Mouse (Mus musculus): ENCODE measurements around the gene Slc15a4.

Slc15a4 gene

GRCm38 (mm10) chr5:127624427-127625213 is 8.1 kb downstream of the Slc15a4 start:
- CTCF ChIA-PET, result interaction anchor here (0.7 to 0.9 kb wide), 2 partner anchors 15 to 25 kb away, joined by 3 to 4 read pairs; no protein-coding TSS in a partner anchor

DNA sequence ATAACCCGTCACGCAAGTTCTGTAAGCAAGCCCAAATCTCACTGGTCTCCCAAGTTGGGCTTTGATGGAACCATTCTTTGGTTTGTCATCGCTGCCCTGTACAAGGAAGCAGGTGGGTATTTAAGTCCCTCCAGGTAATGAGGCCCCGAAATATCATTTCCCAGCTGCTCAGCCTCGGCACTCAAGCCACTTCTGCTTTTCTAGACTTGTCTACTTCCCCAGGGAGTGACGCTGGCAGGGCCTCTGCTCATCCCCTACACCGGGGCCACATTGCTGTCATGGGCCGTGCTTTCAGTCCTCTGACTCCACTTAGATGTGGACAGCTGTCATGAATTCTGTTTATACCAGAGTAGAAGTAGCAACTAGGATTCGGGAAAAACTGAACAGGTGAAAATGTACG is 11.6 kb downstream of the Slc15a4 start:
- CTCF ChIA-PET, result interaction anchor here (1.2 kb wide), 1 partner anchor 9 kb away, joined by 3 read pairs; no protein-coding TSS in a partner anchor

DNA sequence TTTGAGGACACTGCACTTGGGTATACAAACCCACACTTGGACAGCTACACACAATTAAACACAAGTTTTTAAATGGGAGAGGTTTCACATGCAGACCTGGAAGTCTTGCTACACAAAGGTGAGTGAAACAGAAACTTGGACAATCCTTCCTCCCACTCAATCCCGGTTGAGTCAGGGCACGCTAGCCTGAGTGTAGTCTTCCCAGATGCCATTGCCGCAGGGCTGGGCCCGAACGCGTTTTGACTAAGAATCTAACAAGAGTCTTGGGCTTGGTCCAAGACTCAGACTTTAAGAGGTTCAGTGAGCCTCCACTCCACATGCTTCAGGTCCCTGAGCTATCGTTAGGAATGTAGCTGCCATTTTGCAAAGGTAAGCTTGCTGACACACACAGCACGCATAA is 12.3 kb downstream of the Slc15a4 start:
- CTCF ChIA-PET, result no interaction called here

DNA sequence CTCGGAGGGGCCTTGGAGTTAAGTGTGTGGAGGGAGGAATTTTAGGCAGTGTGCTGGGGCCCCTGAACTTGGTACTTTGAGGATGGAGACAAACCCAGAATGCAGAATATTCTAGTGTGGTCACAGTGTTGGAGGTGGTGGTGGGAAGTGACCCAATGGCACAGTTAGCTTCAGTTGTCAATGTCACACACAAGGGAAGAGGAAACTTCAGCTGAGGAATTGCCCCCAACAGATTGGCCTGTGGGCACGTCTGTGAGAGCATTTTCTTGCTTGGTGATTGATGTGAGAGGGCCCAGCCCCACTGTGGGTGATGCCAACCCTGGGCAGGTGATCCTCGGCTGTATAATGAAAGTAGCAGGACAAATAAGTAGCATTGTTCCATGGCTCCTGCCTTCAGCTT is 13.9 kb downstream of the Slc15a4 start:
- CTCF ChIA-PET, result no interaction called here

DNA sequence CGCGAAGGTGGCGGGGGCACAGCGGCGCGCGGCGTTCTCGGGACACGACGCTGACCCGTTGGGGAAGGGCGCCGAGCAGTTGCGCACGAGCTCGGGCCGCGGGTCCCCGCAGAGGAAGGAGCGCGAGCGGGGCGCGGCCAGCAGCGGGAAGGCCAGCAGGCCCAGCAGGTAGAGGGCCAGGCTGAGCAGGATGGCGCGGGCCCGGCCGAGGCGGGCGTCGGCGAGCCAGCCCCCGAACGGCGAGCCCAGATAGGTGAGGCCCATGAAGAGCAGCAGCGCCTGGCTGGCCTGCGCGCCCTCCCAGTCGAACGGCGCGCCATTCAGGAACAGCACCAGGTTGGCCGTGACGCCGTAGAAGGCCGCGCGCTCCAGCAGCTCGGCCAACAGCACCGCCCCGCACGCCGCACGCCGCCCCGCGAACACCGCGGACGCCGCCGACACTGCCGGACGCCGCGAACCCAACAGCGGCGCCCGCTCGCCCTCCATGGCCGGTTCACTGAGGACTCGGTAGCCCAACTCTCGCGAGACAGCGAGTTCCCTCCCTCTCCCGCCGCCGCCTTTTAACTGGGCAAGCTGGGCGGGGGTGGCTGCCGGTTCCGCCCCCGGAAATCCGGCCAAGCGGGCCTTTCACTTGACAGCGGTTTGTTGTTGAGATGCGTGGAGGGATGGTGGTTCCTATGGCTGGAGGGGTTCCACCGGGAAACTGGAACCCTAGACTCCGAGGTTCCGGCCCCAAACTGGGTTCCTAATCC is 15.6 kb downstream of the Slc15a4 start:
- CTCF ChIA-PET, result no interaction called here

DNA sequence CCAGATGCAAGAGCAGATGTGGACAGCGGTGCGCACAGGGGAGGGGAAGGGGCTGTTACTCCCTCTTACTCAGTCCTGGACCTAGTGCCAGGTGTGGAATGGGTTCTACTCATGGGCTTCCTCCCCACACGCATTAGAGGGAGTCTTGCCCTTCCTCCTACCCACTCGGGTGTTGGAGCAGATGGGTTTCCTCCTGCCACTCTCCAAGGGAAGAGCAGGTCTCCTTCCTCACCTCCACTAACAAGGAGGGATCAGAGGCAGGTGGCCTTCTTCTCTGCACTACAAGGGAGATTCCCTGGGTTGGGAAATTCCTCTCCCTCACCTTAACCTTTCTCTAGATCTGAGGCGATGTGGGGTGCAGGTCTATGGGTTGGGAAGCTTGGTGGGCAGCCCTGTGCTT is 16.5 kb downstream of the Slc15a4 start:
- CTCF ChIA-PET, result no interaction called here

DNA sequence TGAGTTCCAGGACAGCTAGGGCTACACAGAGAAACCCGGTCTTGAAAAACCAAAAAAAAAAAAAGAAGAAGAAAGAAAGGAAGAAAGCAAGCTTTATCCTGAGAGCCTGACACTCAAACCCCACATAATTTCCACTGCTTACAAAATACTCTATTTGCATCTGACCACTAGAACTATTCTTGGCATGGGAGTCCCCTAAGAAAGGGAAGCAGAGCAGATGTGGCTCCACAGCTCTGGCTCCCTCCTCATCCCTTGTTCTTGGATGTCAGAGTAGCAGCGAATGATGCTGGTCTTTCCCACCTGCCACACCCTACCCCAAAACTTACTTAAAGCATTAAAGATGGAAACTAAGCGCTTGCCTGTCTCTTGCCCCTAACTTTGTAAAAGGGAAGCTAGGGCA is 17.2 kb downstream of the Slc15a4 start:
- CTCF ChIA-PET, result no interaction called here

DNA sequence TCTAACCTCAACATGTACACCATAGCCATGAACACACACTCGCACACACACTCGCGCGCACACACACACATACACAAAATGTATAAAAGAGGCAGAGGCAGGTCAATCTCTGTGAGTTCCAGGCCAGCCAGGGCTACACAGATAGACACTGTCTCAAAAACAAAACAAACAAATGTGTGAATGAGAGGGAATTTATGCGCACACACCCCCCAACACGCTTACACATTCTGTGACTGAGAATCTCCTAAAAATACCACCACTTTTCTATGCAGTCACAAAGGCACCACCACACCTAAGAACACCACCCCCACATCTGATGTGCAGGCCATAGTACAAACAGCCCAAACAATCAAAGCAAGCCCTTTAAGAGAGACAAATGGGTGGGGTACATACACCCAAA is 20.3 kb downstream of the Slc15a4 start:
- CTCF ChIA-PET, result no interaction called here

- CTCF ChIA-PET, result interaction anchor here (1.2 kb wide), 1 partner anchor 20 kb away, joined by 3 read pairs; no protein-coding TSS in a partner anchor
These were observed 20.8 kb downstream of the Slc15a4 start for GRCm38 (mm10) chr5:127611881-127612280.

- CTCF ChIA-PET, result interaction anchor here (1.2 kb wide), 1 partner anchor 19 kb away, joined by 3 read pairs; no protein-coding TSS in a partner anchor
These were observed 21.7 kb downstream of the Slc15a4 start for GRCm38 (mm10) chr5:127610787-127611509.

DNA sequence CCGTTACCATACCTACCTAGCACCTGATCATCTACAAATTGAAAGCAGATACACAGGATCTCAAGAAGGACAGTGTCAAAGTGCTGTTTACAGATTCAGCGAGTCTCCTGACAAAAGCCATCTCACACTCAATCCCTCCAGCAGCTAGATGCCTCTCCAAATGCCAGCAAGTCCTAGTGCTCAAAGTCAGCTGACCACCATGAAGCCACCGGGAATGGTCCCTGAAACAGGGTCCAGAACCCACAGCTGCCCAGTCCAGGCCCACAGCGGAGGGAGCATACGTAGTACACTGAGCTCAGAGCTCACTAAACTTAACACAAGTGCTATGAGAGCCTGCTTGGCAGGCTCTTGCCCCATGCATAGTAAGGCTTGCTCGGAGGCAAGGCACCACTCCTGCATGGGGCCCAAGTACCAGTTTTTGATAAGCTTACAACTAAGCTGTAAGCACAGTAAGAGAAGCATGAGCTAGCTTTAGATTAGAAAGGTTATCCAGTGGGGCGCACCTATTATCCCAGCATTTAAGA is 23.4 kb downstream of the Slc15a4 start:
- CTCF ChIA-PET, result no interaction called here

- CTCF ChIA-PET, result interaction anchor here (0.5 to 1.1 kb wide), 3 partner anchors 20 to 40 kb away, joined by 3 to 11 read pairs (median 5); partner anchors contain the start of gene Slc15a4
These were observed 25.2 kb downstream of the Slc15a4 start for GRCm38 (mm10) chr5:127607507-127607906.

- CTCF ChIA-PET, result interaction anchor here (0.6 kb wide), 1 partner anchor 60 kb away, joined by 3 read pairs; no protein-coding TSS in a partner anchor
These were observed 29.7 kb downstream of the Slc15a4 start for GRCm38 (mm10) chr5:127602996-127603395.

DNA sequence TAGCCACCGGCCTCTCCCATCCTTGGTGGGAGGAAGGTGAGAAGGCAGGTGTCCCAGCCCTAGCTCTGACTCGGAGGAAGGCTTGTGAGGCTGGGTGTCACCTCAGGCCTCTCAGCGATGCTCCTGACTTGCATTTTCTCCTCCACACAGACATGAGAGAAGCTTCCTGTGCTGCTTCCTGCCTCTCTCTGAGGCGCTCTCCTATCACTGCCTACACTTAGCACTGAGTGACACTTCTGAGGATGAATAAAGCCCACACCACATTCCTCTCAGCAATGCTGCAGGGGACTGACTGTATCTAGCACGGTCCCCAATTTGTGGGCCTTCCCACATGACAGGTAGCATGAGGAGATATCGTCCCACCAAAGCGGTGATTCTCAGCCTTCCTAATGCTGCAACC is 35.8 kb downstream of the Slc15a4 start:
- CTCF ChIA-PET, result no interaction called here

GRCm38 (mm10) chr5:127595676-127596075 is 37.0 kb downstream of the Slc15a4 start:
- CTCF ChIA-PET, result no interaction called here

- CTCF ChIA-PET, result no interaction called here
These were observed 39.8 kb downstream of the Slc15a4 start for GRCm38 (mm10) chr5:127592854-127593253.

GRCm38 (mm10) chr5:127592406-127592805 is 40.3 kb downstream of the Slc15a4 start:
- CTCF ChIA-PET, result interaction anchor here (1.4 kb wide), 1 partner anchor 19 kb away, joined by 3 read pairs; no protein-coding TSS in a partner anchor

- CTCF ChIA-PET, result interaction anchor here (0.7 kb wide), 3 partner anchors 20 to 863 kb away, joined by 3 to 5 read pairs (median 5); no protein-coding TSS in a partner anchor
These were observed 44.8 kb downstream of the Slc15a4 start for GRCm38 (mm10) chr5:127587854-127588253.

DNA sequence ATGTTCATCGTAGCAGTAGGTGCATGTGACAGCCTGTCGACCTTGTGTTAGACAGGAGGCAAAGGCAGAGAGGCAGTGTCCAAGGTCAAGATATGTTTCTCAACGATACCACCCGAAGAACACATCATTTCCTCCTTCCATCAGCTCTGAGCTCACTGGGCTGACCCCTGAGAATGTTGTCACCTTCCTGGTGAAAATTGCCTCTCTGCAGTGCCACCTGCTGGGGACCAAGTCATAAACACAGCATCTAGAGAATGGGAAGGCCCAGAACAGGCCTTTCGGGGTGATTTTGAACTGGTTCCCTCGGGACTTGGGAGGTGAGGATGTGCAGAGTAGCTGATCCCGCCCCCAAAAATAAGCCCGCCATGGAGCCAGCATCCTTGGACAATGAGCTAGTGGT is 49.0 kb downstream of the Slc15a4 start:
- CTCF ChIA-PET, result no interaction called here

DNA sequence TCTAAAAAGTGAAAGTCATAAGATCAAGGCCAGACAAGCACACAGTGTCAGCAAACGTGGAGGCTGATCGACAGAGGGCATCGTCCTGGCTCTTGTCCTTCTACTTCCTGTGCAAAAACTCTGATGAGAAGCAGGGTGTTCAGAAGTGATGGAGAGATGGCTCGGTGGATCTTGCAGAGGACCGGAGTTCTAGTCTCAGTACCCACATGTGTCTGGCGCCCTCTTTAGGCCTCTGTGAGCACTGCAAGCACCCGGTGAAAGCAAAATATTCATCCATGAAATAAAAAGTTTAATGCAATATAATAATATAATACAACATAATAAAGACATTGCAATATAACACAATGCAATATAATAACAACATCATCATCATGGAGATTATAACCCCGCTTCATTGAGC is 55.3 kb downstream of the Slc15a4 start:
- CTCF ChIA-PET, result no interaction called here

- CTCF ChIA-PET, result no interaction called here
These were observed 65.4 kb downstream of the Slc15a4 start for GRCm38 (mm10) chr5:127567165-127567741.

Measured in spleen, embryonic (tissue).